Comparison of ENCODE assay signal across 1 mouse cellular context in the genomic region with DNA sequence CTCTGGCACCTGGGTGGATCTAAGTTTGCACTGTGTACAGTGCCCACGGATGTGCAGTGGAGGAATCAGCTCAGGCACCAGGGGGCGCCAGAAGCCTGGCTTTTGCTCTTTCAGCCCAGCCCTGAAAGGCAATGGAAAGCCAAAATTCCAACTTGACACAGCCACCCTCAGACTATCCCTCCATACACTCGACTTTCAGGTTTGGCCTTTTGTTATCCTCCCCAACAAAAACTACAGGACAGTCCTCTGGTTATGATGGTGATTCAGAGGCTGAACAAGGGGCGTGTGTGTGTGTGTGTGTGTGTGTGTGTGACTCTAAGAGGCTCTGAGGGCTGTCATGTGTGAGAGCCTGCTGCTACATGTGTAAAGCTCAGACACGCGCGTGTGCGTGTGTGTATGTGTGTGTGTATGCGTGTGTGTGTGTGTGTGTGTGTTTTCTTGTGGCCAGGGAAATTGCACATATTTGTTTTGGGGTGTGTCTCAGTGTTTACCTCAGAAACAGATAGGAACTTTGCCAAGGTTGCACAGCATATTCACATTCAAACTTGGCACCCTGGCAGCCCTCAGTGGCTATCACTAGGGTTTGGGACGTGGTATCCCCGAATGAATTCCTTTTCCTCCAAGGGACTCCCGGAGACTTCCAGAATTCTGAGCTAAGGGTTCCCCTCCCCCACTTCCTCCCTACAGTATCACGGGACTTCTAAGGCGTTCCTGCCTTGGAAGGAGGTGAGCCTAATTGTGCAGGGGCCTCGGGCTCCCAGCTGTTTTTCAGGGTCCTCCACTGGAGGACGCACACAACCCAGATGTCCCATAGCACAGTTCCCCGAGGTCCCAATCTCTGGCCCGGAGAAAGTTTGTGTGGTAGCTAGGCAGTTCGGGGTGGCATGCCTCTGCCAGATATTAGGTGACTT.
TF ChIP-seq lines count a peak whose summit lies in the region.

No protein-coding gene starts in this region.

TF ChIP-seq in MEL, 35 proteins besides CTCF, POLR2A, EP300 and RAD21 (continued from another document):
- no peak for TF ChIP-seq MYB (IDR thresholded peaks at IDR 0.05; ENCODE audit: low read depth, low read length)
- TF ChIP-seq KAT2A (conservative IDR thresholded peaks at IDR 0.05; ENCODE audit: low read depth, low read length), result no peak
- peak; percentile 31; the same call in 1 of the 2 replicates for TF ChIP-seq HCFC1 (IDR thresholded peaks at IDR 0.05; ENCODE audit: low read depth, low read length)
- no peak for TF ChIP-seq TBP (IDR thresholded peaks at IDR 0.05; ENCODE audit: low read depth, low read length)
- peak; percentile 65 for TF ChIP-seq CHD2 (IDR thresholded peaks at IDR 0.05; ENCODE audit: low read length)
- TF ChIP-seq ETS1 (IDR thresholded peaks at IDR 0.05; ENCODE audit: low read depth, low read length), result no peak; the same call in 1 of the 2 replicates
- TF ChIP-seq POLR2AphosphoS5 (IDR thresholded peaks at IDR 0.05; ENCODE audit: borderline replicate concordance, low read depth, low read length), result no peak
- no peak for TF ChIP-seq USF1 (IDR thresholded peaks at IDR 0.05; ENCODE audit: low read depth, low read length)
- TF ChIP-seq ZNF384 (IDR thresholded peaks at IDR 0.05; ENCODE audit: low read depth, low read length), result 0 out of 2 replicates have a peak, but pooled peaks have one; percentile 31
- TF ChIP-seq TAL1 (IDR thresholded peaks at IDR 0.05; ENCODE audit: low read length), result no peak
- TF ChIP-seq CHD1 (IDR thresholded peaks at IDR 0.05; ENCODE audit: low read depth, low read length), result no peak
- peak; percentile 58; the same call in 1 of the 2 replicates for TF ChIP-seq MYC (IDR thresholded peaks at IDR 0.05; ENCODE audit: low read depth, low read length)
